Mouse (Mus musculus): ENCODE results near the gene Larp4b.
A peak's percentile ranks its signal among the peaks of the same experiment; 100 is the strongest.
"Not testable (repeated sequence)": the region's sequence is repeated elsewhere in the genome, so short reads cannot be mapped to it uniquely, and the experiment has no call there.

Larp4b gene

DNA sequence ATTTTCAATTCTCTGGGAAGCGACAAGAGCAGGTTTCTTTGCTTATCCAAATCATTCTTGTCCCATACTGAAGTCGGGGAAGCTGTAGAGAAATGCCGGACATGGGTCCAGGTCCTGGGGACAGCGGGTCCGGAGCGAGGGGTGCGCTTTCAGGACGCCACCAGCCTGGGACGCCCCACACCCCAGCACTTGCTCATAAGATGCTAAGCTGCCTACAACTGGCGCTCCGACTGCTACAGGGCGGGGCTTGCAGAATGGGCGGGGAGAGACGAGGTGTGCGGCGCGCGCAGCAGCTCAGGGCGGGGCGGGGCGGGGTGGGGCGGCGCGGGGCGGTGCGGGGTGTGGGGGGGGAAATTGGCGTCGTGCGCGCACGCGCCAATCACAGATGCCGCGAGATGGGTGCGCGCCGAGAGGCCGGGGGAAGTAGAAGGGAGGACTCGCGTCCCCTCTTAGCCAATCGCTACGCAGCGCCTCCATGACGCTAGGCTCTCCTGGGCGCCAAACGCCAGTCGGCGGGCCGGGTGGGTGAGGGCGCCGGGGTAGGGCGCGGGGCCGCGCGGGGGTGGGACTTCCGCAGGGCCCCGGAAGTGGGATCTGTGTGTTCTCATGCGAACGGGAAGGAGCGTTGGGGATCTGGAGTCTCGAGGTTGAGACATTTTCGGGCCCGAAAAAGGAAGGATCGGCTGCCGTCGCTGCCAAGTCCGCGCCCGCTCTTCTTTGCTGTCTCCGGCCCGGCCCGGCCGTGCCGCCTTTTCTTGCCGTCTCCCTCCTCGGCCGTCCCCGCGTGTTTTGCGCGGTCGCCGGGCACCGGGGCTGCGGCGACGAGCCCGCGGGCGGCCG lies at the start of gene Larp4b:
Gene Larp4b, plus strand, starts transcription at position 566 of the 840 bp plus-strand sequence.
- peak; percentile 88 to 95 for DNase-seq

DNA sequence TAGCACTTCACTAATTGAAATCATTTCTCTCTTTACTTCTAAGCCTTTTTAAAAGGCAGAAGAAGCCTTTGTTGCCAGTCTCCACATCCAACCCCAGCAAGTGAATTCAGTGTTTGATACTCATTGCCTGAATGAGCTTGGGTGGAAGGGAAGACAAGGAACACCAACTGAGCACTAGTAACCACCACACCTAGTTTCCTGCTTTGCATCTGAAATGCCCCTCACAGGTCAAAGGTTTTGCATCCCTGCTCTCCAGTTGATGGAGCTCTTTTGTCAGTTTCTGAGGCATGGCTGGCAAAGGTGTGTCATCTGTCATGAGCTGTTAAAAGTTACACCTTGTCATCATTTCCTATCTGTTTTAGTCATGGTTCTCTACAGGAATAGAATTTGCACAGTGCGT lies 49.0 kb upstream of the Larp4b start:
- no peak for DNase-seq

- not testable (repeated sequence) for DNase-seq
Measured at GRCm38 (mm10) chr13:9052049-9052691, 41.5 kb upstream of the Larp4b start.

DNA sequence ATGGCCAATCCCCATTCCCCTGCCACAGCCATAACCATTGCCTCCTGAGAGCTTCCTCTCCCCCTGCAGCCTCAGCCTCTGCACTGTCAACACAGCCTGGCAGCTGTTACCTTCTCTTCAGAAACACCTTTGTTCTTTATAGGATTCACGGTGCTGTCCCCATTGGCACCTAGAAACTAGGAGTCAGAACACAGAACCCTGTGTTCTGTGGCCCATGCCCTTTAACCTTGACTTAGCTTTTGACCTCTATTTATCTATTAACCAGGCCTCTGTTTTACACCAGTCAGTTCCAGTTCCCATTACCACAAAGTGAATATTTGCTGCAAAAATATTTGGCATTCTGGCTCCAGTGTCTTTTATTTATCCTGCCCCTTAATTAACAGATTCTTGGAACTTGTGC lies 36.4 kb upstream of the Larp4b start:
- no peak for DNase-seq

DNA sequence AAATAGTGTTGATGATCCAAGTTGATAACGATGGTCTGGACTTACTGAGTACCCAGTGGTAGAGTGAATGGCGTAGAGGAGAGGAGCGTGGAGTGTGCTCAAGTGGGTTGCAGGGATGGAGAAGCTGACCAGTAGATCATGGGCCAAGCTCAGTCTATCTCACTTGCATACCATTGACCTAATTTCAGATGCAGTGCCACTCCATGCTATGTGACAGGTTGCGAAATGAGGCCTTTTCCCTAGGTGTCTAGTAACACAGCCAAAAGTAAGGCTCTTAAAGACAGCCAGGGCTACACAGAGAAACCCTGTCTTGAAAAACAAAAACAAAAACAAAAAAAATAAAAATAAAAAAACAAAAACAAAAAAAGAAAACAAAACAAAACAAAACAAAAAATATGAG lies 35.0 kb upstream of the Larp4b start:
- no peak for DNase-seq

DNA sequence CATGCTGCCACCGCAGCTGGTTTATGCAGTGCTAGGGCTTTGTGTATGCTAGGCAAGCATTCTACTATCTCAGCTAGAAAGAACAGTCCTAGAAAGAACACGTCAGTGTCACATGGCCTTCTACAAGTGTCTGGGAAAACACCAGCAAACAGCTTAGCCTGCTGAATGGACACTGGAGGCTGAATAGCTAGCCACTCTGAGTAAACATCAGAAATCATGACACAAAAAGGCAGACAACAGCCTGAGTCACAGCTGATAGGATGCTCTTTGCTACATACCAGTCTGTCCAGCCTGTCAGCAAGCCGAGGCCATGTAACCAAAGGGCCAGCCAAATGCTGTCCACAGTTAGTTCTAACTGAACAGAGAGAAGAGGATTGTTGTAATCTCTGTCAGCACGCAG lies 32.3 kb upstream of the Larp4b start:
- no peak for DNase-seq

DNA sequence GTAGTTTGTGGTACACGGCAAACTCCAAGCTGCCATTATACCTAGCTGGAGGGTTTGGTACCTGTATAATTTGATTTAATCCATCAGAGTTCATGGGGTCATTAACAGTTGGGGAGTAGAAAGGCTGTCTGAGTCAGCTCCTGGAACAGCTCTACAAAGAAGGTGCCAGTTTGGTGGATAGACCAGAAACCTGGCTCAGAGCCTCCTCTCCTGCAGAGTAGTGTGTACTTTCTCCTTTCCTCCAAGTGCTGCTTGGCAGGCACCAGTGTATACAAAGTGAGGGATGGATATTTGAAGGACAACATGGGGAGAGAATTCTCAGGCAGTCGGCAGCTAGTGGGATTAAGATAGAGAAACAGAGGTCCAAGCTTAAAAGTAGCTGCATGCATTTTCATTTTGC lies 29.5 kb upstream of the Larp4b start:
- no peak for DNase-seq

DNA sequence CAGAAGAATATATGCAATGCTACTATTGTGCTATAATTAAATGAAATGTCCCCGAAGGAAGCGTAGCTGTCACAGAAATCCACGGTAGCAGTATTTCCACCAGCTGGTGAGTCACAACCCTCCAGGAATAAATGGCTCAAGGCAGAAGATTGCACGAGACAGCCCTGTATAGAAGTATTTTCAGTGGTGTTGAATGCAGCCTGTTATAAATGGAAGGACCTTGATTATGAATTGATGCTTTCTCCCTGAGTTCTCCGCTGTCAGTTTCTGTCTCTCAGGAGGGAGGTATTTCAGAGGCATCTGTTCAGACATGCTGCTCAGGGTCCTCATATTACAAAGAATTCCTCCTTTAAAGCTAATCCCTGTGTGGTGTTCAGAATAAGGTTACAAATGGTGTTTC lies 27.6 kb upstream of the Larp4b start:
- no peak for DNase-seq

DNA sequence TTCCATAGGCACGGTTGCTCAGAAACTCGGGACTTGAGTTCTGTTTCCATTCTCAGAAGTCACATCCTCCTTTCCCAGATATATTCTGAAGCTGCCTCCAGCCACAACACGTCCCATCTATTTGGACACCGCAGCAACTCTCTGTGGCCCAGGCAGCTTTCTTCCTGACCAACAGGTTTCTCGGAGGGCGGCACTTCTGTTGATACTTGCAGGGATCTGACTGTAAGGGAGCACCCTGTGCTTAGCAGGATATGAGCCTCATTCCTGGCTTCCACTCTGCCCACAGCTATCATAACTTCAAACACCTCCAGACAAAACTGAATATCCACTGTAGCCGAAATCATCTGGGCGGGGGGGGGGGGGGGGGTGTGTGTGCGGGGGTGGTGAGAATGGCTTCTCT lies 22.7 kb upstream of the Larp4b start:
- DNase-seq = no peak

DNA sequence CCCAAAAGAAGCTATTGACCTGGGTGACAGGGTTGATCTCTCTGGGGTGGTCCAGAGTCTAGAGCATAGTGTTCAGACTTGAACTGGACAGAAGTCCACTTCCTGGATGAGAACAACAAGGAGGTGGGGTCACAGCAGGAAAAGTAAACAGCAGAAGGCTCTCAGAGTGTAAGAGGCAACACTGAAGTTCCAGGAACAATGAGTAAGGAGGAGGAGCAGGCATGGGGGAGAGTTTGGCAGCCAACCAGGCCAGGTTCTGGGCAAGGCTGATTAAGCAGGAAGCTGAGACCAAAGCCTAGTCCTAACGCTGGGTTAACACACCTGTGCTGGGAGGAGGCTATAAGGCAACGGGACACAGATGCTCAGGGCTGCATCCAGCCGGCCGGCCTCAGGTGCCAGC lies 19.9 kb upstream of the Larp4b start:
- no peak for DNase-seq

GRCm38 (mm10) chr13:9075825-9076592 lies 17.7 kb upstream of the Larp4b start:
- DNase-seq = no peak

DNA sequence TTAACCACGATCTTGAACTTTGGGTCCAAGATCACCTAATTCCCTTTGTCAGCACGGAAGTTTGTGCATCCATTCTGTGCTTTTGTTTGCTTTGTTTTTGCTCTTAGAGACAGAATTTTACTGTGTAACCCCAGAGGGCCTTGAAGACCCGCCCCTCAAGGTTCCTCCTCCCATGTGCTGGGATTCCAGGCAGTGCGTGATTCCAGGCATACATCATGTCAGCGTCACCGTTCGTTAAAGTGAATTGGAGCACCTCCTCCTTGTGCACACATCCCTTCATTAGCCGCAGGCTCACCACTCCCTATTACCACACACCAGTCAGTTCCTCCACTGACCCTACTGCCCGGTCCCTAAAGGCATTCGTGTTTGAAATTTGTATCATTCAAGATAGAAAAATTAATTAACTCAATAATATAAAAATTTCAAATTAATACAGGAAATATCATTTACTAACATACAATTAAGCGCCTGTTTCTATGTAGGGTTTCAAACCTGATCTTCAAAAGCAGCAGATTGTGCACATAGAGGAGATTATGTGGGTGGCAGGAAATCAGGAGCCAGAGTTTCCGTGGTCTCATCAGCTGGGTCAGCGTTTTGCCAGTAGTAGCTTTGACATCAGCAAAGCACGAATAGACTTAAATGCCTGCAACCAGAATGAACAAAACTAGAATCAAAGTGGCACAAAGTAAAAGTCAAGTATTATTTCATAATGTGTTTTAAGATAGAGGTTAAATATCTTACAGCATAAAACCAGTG lies 11.4 kb upstream of the Larp4b start:
- DNase-seq = no peak

- DNase-seq = peak in 1 of 2 experiments; percentile 29
Measured at GRCm38 (mm10) chr13:9094186-9094980, 702 bp downstream of the Larp4b start.

GRCm38 (mm10) chr13:9099289-9099688 lies 5.6 kb downstream of the Larp4b start:
- DNase-seq = no peak

DNA sequence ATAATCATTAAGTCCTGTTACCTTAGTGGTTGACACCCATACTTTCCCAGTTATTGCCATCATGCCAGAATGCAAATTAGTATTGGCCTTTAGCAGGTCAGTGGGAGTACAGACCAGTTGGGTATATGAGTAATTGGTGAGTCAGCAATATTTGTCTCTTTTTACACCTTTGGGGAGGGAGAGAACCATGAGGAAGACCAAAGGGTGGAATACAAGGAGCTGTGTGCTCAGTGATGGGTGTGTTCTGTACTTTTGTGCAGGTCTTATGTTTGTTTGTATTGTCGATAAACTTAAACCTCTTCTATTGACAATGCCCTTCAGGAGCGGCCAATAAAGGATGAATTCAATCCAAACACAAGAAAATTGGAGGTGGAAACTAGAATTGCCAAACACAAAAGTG lies 6.8 kb downstream of the Larp4b start:
- DNase-seq = no peak

DNA sequence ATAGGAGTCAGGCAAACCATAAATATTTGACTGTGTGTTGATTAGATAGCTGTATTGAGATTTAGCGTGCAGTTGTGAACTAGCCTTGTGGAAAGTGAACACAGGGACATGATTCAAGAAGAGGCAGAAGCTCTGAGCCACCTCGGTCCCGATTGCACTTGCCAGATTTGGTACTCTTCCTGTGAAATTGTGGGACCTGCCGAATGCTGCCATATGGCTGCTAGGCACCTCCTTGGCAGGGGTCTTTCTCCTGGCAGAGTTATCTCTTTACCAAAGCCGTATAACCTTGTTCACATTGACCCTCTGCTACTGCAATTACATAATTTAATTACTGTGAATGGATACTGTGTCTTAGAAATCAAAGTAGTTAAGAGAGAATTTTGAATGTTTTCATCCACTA lies 12.6 kb downstream of the Larp4b start:
- DNase-seq = no peak

- DNase-seq = no peak
Measured at GRCm38 (mm10) chr13:9106992-9107858, 13.5 kb downstream of the Larp4b start.

DNA sequence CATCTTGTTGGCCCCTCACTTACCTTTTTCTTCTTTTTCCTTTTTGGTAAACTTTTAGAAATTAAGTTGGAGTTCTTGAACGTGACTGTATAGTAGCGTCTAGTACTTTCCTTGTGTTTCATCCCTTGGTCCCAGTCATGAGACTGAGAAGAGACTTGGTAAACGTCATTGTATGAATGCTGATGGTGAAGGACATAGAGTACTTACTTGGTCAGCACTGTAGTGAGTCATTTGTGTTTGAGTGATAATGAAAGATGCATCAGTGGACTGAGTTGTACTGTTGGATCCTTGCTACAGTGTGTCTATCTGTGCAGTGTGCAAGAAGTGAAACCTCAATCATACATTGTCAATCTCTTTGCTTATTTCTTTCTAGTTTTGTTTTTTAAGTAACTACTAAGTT lies 20.1 kb downstream of the Larp4b start:
- DNase-seq = no peak

GRCm38 (mm10) chr13:9120835-9121542 lies 27.3 kb downstream of the Larp4b start:
- DNase-seq = no peak

DNA sequence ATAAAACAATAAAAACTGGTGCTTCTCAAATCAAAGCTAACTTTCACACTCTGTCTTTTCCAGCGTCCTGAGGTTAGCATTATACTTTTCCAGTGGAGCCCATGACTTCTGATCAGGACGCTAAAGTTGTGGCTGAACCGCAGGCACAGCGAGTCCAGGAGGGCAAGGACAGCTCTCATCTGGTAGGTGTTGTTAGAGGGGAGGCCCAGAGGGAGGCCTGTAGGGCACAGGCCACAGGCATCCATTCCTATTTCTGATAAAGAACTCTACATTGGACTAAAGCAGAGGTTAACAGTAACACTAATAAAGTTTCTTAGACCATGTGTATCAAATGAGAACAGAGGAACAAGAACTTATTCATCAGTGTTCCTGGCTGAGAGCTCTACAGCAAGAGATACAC lies 28.4 kb downstream of the Larp4b start:
- no peak for DNase-seq

All from spleen, adult 18-20 months (tissue).